Mouse (Mus musculus): Measurements from ENCODE around the gene Hdac8. TPM values are rescaled to one million over a fixed set of nuclear protein-coding genes. Genes with fewer than 3 reads are reported as not detected.
A peak's percentile ranks its signal among the peaks of the same experiment; 100 is the strongest.

Hdac8 gene
- total RNA-seq, 1 experiment from 2014 or later, result 9.5 TPM

GRCm38 (mm10) chrX:102349843-102350731, 155.1 kb downstream of the Hdac8 start:
- ATAC-seq (ENCODE audit: extremely low read depth, insufficient number of reproducible peaks, low FRiP score, poor library complexity, severe bottlenecking), result no peak

GRCm38 (mm10) chrX:102348886-102349486, 156.2 kb downstream of the Hdac8 start:
- ATAC-seq (ENCODE audit: extremely low read depth, insufficient number of reproducible peaks, low FRiP score, poor library complexity, severe bottlenecking), result no peak

GRCm38 (mm10) chrX:102341688-102342087, 163.5 kb downstream of the Hdac8 start:
- ATAC-seq (ENCODE audit: extremely low read depth, insufficient number of reproducible peaks, low FRiP score, poor library complexity, severe bottlenecking), result no peak

- ATAC-seq (ENCODE audit: extremely low read depth, insufficient number of reproducible peaks, low FRiP score, poor library complexity, severe bottlenecking), result no peak
Measured at GRCm38 (mm10) chrX:102339396-102340155, 165.6 kb downstream of the Hdac8 start.

- ATAC-seq (ENCODE audit: extremely low read depth, insufficient number of reproducible peaks, low FRiP score, poor library complexity, severe bottlenecking), result no peak
Measured at GRCm38 (mm10) chrX:102319696-102320095, 185.5 kb downstream of the Hdac8 start.

- no peak for ATAC-seq (ENCODE audit: extremely low read depth, insufficient number of reproducible peaks, low FRiP score, poor library complexity, severe bottlenecking)
Measured at GRCm38 (mm10) chrX:102319252-102319651, 185.9 kb downstream of the Hdac8 start.

- ATAC-seq (ENCODE audit: extremely low read depth, insufficient number of reproducible peaks, low FRiP score, poor library complexity, severe bottlenecking), result no peak
Measured at GRCm38 (mm10) chrX:102318782-102319181, 186.4 kb downstream of the Hdac8 start.

GRCm38 (mm10) chrX:102311119-102311518, 194.0 kb downstream of the Hdac8 start:
- no peak for ATAC-seq (ENCODE audit: extremely low read depth, insufficient number of reproducible peaks, low FRiP score, poor library complexity, severe bottlenecking)

- ATAC-seq (ENCODE audit: extremely low read depth, insufficient number of reproducible peaks, low FRiP score, poor library complexity, severe bottlenecking), result no peak
Measured at GRCm38 (mm10) chrX:102307511-102307910, 197.6 kb downstream of the Hdac8 start.

GRCm38 (mm10) chrX:102305806-102306205, 199.4 kb downstream of the Hdac8 start:
- no peak for ATAC-seq (ENCODE audit: extremely low read depth, insufficient number of reproducible peaks, low FRiP score, poor library complexity, severe bottlenecking)

- ATAC-seq (ENCODE audit: extremely low read depth, insufficient number of reproducible peaks, low FRiP score, poor library complexity, severe bottlenecking), result no peak
Measured at GRCm38 (mm10) chrX:102304914-102305313, 200.2 kb downstream of the Hdac8 start.

- no peak for ATAC-seq (ENCODE audit: extremely low read depth, insufficient number of reproducible peaks, low FRiP score, poor library complexity, severe bottlenecking)
Measured at GRCm38 (mm10) chrX:102302476-102302875, 202.7 kb downstream of the Hdac8 start.

- ATAC-seq (ENCODE audit: extremely low read depth, insufficient number of reproducible peaks, low FRiP score, poor library complexity, severe bottlenecking), result no peak
Measured at GRCm38 (mm10) chrX:102284889-102285288, 220.3 kb downstream of the Hdac8 start.

GRCm38 (mm10) chrX:102262620-102263345, 242.4 kb downstream of the Hdac8 start:
- no peak for ATAC-seq (ENCODE audit: extremely low read depth, insufficient number of reproducible peaks, low FRiP score, poor library complexity, severe bottlenecking)

- ATAC-seq (ENCODE audit: extremely low read depth, insufficient number of reproducible peaks, low FRiP score, poor library complexity, severe bottlenecking), result no peak
Measured at GRCm38 (mm10) chrX:102259772-102260171, 245.4 kb downstream of the Hdac8 start.

GRCm38 (mm10) chrX:102253892-102254291, 251.3 kb downstream of the Hdac8 start:
- no peak for ATAC-seq (ENCODE audit: extremely low read depth, insufficient number of reproducible peaks, low FRiP score, poor library complexity, severe bottlenecking)

- ATAC-seq (ENCODE audit: extremely low read depth, insufficient number of reproducible peaks, low FRiP score, poor library complexity, severe bottlenecking), result peak; percentile 44; the same call in 1 of the 2 replicates
Measured at GRCm38 (mm10) chrX:102251937-102252860, 253.0 kb downstream of the Hdac8 start, which contains the start of gene Cited1. Gene Cited1, minus strand, starts transcription at chrX:102252181.
